Comparison of ENCODE assay signal across 11 mouse cellular contexts in genomic region chr6:128116836-128117542, GRCm38 (mm10). TPM values are rescaled to one million over a fixed set of nuclear protein-coding genes. Genes with fewer than 3 reads are reported as not detected.
A peak's percentile ranks its signal among the peaks of the same experiment; 100 is the strongest.
DNase-seq lines count a peak whose midpoint lies in the region; ATAC-seq and TF ChIP-seq lines count a peak whose summit lies in the region.
"Had no signal": no experiment of that assay in that cellular context is flagged by ENCODE, and none has a peak within 500 bp of the region (broad histone marks: within the 10 kb centered on the region; RNA-seq: fewer than 3 reads in every experiment).

No protein-coding gene starts in this region.

- no peak for ATAC-seq in heart, embryonic 13.5 days (ENCODE audit: extremely low read depth, insufficient number of reproducible peaks, low FRiP score, low TSS enrichment)
- 0 out of 2 replicates have a peak, but pooled peaks have one; percentile 8 for ATAC-seq in midbrain, embryonic 12.5 days (ENCODE audit: low FRiP score, low read depth)
- ATAC-seq in midbrain, embryonic 15.5 days (replicated peaks), result no peak
- no peak for ATAC-seq in intestine, embryonic 15.5 days
- no peak for ATAC-seq in stomach, postnatal 0 days (ENCODE audit: low FRiP score, low TSS enrichment)

- TF ChIP-seq CTCF in stomach, postnatal 0 days (IDR thresholded peaks at IDR 0.05; ENCODE audit: low read depth), result no peak

- no peaks in the 10 kb centered on the region for H3K27me3 ChIP-seq in heart, embryonic 13.5 days (replicated peaks)
- H3K27me3 ChIP-seq in midbrain, embryonic 12.5 days, result no peaks in the 10 kb centered on the region
- H3K27me3 ChIP-seq in midbrain, embryonic 15.5 days (replicated peaks), result no peaks in the 10 kb centered on the region
- H3K27me3 ChIP-seq in intestine, embryonic 15.5 days (replicated peaks), result no peaks in the 10 kb centered on the region
- H3K27me3 ChIP-seq in stomach, postnatal 0 days (ENCODE audit: control insufficient read depth, insufficient read depth, low read length), result no peaks in the 10 kb centered on the region
- H3K27me3 ChIP-seq: hindbrain, embryonic 13.5 days had no signal

- no peak overlapping the region; the same call in 1 of the 2 replicates for H3K9ac ChIP-seq in heart, embryonic 13.5 days
- H3K9ac ChIP-seq in midbrain, embryonic 12.5 days (replicated peaks), result no peak overlapping the region
- H3K9ac ChIP-seq in midbrain, embryonic 15.5 days, result no peak overlapping the region
- H3K9ac ChIP-seq in intestine, embryonic 15.5 days, result peak overlapping the region; percentile 0; the same call in 1 of the 2 replicates
- no peak overlapping the region for H3K9ac ChIP-seq in stomach, postnatal 0 days (ENCODE audit: low read length)
- H3K9ac ChIP-seq: hindbrain, embryonic 13.5 days; liver, embryonic 14.5 days had no signal

- H3K4me1 ChIP-seq in heart, embryonic 13.5 days, result peaks cover 82% of the 10 kb centered on the region
- H3K4me1 ChIP-seq in midbrain, embryonic 12.5 days, result peaks cover 20% of the 10 kb centered on the region
- H3K4me1 ChIP-seq in midbrain, embryonic 15.5 days, result peaks cover 19% of the 10 kb centered on the region
- H3K4me1 ChIP-seq in intestine, embryonic 15.5 days (replicated peaks), result peaks cover 26% of the 10 kb centered on the region
- 0 out of 2 replicates have a peak, but pooled peaks cover 6% of the 10 kb centered on the region for H3K4me1 ChIP-seq in stomach, postnatal 0 days (replicated peaks; ENCODE audit: control insufficient read depth, insufficient read depth)

- no peak for DNase-seq in heart, adult 18-20 months
- DNase-seq in stomach, postnatal 0 days (ENCODE audit: low spot score), result no peak
- DNase-seq in left cerebral cortex, postnatal 4 days, result no peak
- no peak for DNase-seq in cerebellum, adult 9-11 months
- DNase-seq: cerebellum, postnatal 36 days had no signal

- 67% methylated on average over 10 of the region's 10 CpGs for WGBS in heart, embryonic 13.5 days
- 77% methylated on average over 10 of the region's 10 CpGs for WGBS in midbrain, embryonic 12.5 days
- 65% methylated on average over 10 of the region's 10 CpGs for WGBS in midbrain, embryonic 15.5 days
- WGBS in intestine, embryonic 15.5 days, result 57% methylated on average over 10 of the region's 10 CpGs
- 49% methylated on average over 10 of the region's 10 CpGs for WGBS in stomach, postnatal 0 days

- peaks cover 32% of the 10 kb centered on the region for H3K36me3 ChIP-seq in heart, embryonic 13.5 days
- no peaks in the 10 kb centered on the region for H3K36me3 ChIP-seq in midbrain, embryonic 12.5 days
- H3K36me3 ChIP-seq in midbrain, embryonic 15.5 days (replicated peaks), result no peaks in the 10 kb centered on the region
- H3K36me3 ChIP-seq in intestine, embryonic 15.5 days, result no peaks in the 10 kb centered on the region
- H3K36me3 ChIP-seq in stomach, postnatal 0 days (ENCODE audit: control insufficient read depth, insufficient read depth, low read length), result no peaks in the 10 kb centered on the region; the same call in 1 of the 2 replicates
- H3K36me3 ChIP-seq: hindbrain, embryonic 13.5 days had no signal

- H3K9me3 ChIP-seq in heart, embryonic 13.5 days, result no peaks in the 10 kb centered on the region
- H3K9me3 ChIP-seq in midbrain, embryonic 12.5 days, result no peaks in the 10 kb centered on the region
- no peaks in the 10 kb centered on the region for H3K9me3 ChIP-seq in midbrain, embryonic 15.5 days
- H3K9me3 ChIP-seq in intestine, embryonic 15.5 days, result no peaks in the 10 kb centered on the region
- H3K9me3 ChIP-seq in stomach, postnatal 0 days (ENCODE audit: control insufficient read depth, low read length), result no peaks in the 10 kb centered on the region
- H3K9me3 ChIP-seq: hindbrain, embryonic 13.5 days had no signal

- H3K4me3 ChIP-seq in heart, embryonic 13.5 days, result no peak overlapping the region
- no peak overlapping the region for H3K4me3 ChIP-seq in midbrain, embryonic 12.5 days
- H3K4me3 ChIP-seq in midbrain, embryonic 15.5 days, result no peak overlapping the region
- H3K4me3 ChIP-seq in intestine, embryonic 15.5 days (replicated peaks), result no peak overlapping the region
- H3K4me3 ChIP-seq in stomach, postnatal 0 days (ENCODE audit: low read depth, low read length), result no peak overlapping the region
- H3K4me3 ChIP-seq: hindbrain, embryonic 13.5 days had no signal

- TF ChIP-seq EP300 in stomach, postnatal 0 days (optimal IDR thresholded peaks at IDR 0.05), result no peak

- H3K27ac ChIP-seq in heart, embryonic 13.5 days (replicated peaks), result peak overlapping the region; percentile 43; the same call in 1 of the 2 replicates
- no peak overlapping the region for H3K27ac ChIP-seq in midbrain, embryonic 12.5 days (replicated peaks)
- H3K27ac ChIP-seq in midbrain, embryonic 15.5 days, result no peak overlapping the region
- peak overlapping the region; percentile 44 for H3K27ac ChIP-seq in intestine, embryonic 15.5 days
- H3K27ac ChIP-seq in stomach, postnatal 0 days (replicated peaks), result peak overlapping the region; percentile 46; the same call in 1 of the 2 replicates
- H3K27ac ChIP-seq: hindbrain, embryonic 13.5 days; liver, embryonic 14.5 days had no signal

- intact Hi-C loops in left cerebral cortex, postnatal 4 days (cut with DNase I), result no loop called here

- no peak overlapping the region for H3K4me2 ChIP-seq in heart, embryonic 13.5 days
- H3K4me2 ChIP-seq in midbrain, embryonic 12.5 days (replicated peaks), result no peak overlapping the region
- no peak overlapping the region for H3K4me2 ChIP-seq in midbrain, embryonic 15.5 days
- H3K4me2 ChIP-seq in intestine, embryonic 15.5 days (replicated peaks), result no peak overlapping the region
- no peak overlapping the region for H3K4me2 ChIP-seq in stomach, postnatal 0 days (replicated peaks; ENCODE audit: low read depth)
- H3K4me2 ChIP-seq: hindbrain, embryonic 13.5 days had no signal

RNA-seq across cellular contexts. Expression of gene Tspan9, which starts 26.4 kb away (rescaled TPM):
- polyA plus RNA-seq in heart, embryonic 13.5 days (2015; fragmentation: Nextera tagmentation; extraction: Ambion mirVana), result 127 and 140 TPM in 2 replicates
- total RNA-seq in heart, adult 18-20 months (2021), result 100 to 1,000 TPM in 1 of 2 experiments, 10 to 100 TPM in 1; 83.1 to 104 TPM
- polyA plus RNA-seq in midbrain, embryonic 12.5 days (2016; fragmentation: Nextera tagmentation; extraction: Ambion mirVana), result 36.1 and 39.0 TPM in 2 replicates
- 33.9 and 42.1 TPM in 2 replicates for polyA plus RNA-seq in midbrain, embryonic 15.5 days (2015; fragmentation: Nextera tagmentation; extraction: Ambion mirVana)
- polyA plus RNA-seq in intestine, embryonic 15.5 days (2015; fragmentation: Nextera tagmentation; extraction: Ambion mirVana), result 92.3 and 102 TPM in 2 replicates
- polyA plus RNA-seq in stomach, postnatal 0 days (2015; fragmentation: Nextera tagmentation; extraction: Ambion mirVana), result 77.3 and 85.9 TPM in 2 replicates
- 10 to 100 TPM; 69.5 to 78.5 TPM for total RNA-seq in left cerebral cortex, postnatal 4 days (2021)

Comparison
In these comparisons a context has a peak if more than half of its experiments do, and no peak if none do; other contexts are left out.
1. H3K27ac ChIP-seq: peak in heart, embryonic 13.5 days (single experiment), intestine, embryonic 15.5 days (single experiment) and stomach, postnatal 0 days (single experiment); none in midbrain, embryonic 12.5 days (single experiment) and midbrain, embryonic 15.5 days (single experiment).